Mouse (Mus musculus) embryonic fibroblast, embryonic 13.5 days (primary cell): Measurements from ENCODE around the gene Vmn2r77. TPM values are rescaled to one million over a fixed set of nuclear protein-coding genes. Genes with fewer than 3 reads are reported as not detected.
"Not testable (repeated sequence)": the region's sequence is repeated elsewhere in the genome, so short reads cannot be mapped to it uniquely, and the experiment has no call there.

Experiments
- H3K27ac ChIP-seq: 2 replicates; pipeline ENCODE4 v1.5.1; 2012; ENCODE audit warnings: low read length, control low read depth, inconsistent platforms; ENCODE audit not compliant: insufficient read depth
- H3K4me1 ChIP-seq: 2 replicates; pipeline ENCODE4 v1.6.1; 2011; ENCODE audit warnings: low read length; ENCODE audit not compliant: control insufficient read depth, insufficient read depth
- H3K4me3 ChIP-seq: 2 replicates; pipeline ENCODE4 v1.5.1; 2011; ENCODE audit warnings: mild to moderate bottlenecking, control low read depth, low read length; ENCODE audit not compliant: insufficient read depth
- CTCF ChIP-seq: IDR thresholded peaks from 2 replicates; pipeline ENCODE4 v1.5.1; 2011; ENCODE audit warnings: mild to moderate bottlenecking, control low read depth, low read length, moderate library complexity, borderline replicate concordance; ENCODE audit not compliant: insufficient read depth
- POLR2A ChIP-seq: IDR thresholded peaks from 2 replicates; pipeline ENCODE4 v1.6.1; 2011; ENCODE audit warnings: low read depth, mild to moderate bottlenecking, control low read depth, low read length, moderate library complexity
- polyA plus RNA-seq: library from polyadenylated mRNA; stranded (reverse); fragments of >200 nt; gene quantifications from 2 replicates; pipeline ENCODE4 v1.2.4, GENCODE M21; 2011; ENCODE audit warnings: low read depth; ENCODE audit not compliant: missing spikeins, insufficient read length

Vmn2r77 gene
- polyA plus RNA-seq: not detected in 2 replicates

DNA sequence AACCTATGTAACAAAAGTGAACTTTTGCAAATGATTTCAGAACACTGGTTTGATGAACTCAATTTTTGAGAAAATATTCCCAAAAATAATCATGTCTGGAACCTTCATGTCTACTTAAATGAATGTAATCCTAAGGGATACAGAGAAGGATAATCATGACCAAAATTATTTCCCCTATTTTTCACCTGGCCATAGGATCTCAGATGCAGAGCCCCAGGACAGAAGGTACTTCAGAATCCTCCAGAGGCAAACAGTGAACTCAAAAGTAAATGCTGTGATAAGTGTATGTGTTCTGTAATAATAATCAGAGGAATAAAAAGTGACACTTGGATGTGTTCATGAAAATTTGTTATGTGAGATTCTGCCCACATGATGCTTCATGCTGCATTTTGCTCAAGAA lies at the start of gene Vmn2r77:
Vmn2r77 (plus strand) TSS at position 301 of the 400 bp plus-strand sequence.
- no peak for TF ChIP-seq CTCF
- H3K27ac ChIP-seq: no peak within 1 kb of the TSS
- no peak within 1 kb of the TSS for H3K4me3 ChIP-seq
- H3K4me1 ChIP-seq: no peaks in the 10 kb centered on the region

DNA sequence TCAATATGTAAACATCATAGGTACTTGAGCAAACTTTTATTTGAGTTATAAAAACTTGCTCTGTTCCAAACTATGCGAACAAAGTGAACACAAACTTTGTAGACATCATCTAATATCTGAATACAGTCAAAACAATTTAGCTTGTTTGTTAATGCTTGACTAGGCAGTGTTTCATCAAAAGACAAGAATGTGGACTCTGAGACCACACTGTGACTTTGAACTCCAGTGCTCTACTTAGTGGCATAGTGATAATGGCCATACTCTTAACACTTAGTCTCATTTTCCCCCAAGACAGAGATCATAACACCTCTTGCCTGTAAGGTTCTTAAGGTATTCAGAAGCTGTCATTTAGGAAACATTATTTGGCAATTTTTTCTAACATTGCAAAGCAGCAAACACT lies 34.1 kb upstream of the Vmn2r77 start:
- no peak for TF ChIP-seq CTCF
- TF ChIP-seq POLR2A: no peak
- Histone ChIP-seq H3K4me1 (no peaks in the 10 kb centered on the region), H3K4me3 (no peak overlapping the region), H3K27ac (no peak overlapping the region)

DNA sequence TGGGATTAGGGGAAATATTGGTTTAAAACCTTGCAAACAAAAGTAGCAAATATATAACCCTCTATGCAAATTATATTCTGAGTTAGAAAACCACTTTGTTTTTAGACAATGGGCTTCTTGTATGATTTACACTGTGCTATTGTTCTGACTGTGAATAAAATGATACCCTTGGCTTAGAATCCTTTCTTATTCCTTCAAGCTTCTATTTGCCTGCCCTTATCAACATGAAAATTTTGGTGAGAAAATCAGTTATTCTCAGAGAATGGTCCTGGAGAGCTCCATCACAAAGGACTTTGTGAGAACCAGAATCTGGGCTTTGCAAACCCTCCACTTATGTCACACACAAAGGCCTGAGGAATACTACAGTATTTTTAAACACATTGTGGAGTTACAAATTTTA lies 30.2 kb upstream of the Vmn2r77 start:
- Histone ChIP-seq H3K27ac (no peak overlapping the region), H3K4me3 (no peak overlapping the region), H3K4me1 (no peaks in the 10 kb centered on the region)
- TF ChIP-seq CTCF (no peak), POLR2A (no peak)

DNA sequence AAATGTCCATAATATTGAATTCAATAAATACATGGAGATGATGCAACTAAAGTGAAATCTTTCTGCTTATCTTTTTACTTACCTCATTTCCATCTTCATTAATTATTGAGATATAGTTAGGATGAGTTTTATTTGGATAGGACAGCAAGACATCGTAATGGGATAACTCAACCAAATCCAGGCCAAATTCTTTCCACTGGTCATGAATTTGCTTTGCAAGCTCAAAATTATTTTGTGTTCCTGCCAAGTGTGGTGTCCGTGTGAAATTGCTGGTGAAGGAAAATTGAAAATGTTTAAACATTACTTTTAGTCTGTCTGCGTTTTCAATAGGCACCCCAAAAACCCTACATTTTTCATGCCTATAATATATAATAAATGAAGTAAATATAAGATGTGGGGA lies 23.2 kb upstream of the Vmn2r77 start:
- no peak for TF ChIP-seq CTCF
- TF ChIP-seq POLR2A: no peak
- Histone ChIP-seq H3K4me3 (no peak overlapping the region), H3K27ac (no peak overlapping the region), H3K4me1 (no peaks in the 10 kb centered on the region)

DNA sequence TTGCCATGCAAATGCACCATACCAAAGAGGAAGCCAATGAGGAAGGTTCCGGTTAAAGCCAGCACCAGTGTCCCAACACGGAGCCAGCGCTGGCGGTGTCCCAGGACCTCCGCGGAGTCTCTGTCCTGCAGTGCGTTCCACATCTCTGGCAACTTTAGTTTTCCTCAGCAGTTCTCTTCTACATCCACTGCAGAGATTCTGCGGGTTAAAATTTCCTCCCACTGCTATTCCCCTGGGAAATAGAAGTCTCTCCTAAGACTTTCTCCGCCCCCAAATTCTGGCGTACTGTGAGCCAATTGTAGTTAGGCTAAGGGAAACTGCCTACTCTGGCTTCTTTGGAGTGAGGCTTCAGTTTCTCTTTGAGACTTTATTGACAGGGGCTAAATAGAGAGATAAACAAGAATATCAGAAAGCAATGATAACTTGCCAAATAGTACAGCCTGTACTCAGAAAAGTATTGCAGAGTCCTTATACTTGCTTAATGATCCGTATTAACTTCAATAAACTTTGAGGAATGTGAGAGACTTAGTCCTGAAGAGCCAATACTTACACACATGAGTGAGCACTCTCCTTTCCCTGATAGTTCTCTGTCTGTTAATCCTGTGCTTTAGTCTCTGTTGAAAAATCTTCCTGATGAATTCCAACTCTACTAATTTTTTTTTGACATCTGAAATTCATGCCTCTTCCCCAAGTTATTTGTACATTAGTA lies 19.1 kb upstream of the Vmn2r77 start, which contains the start of gene Folh1:
Folh1 (minus strand) TSS at position 327 of the 709 bp plus-strand sequence.
- Histone ChIP-seq H3K4me1 (no peaks in the 10 kb centered on the region), H3K4me3 (no peak within 1 kb of the TSS), H3K27ac (no peak within 1 kb of the TSS)
- TF ChIP-seq CTCF (no peak), POLR2A (no peak)

DNA sequence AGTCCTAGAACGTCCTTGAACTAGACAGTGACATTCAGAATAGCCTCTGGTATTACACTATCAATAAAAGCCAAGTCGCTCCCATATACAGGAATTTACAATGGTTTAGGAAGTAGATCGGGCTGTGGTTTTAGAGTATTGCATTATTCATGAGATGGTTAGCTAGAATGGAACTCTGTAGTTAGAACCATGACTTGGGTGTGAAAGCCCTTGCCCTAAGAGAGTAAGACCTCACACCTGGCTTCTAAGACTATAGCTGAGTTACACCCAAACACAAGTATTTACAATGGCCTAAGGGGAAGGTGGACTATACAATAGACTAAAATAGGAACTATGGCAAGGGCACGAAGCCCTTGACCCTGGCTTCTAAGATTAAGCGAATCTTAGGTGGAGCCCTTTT lies 20.4 kb downstream of the Vmn2r77 start:
- H3K4me3 ChIP-seq, H3K4me1 ChIP-seq, H3K27ac ChIP-seq: not testable (repeated sequence)

DNA sequence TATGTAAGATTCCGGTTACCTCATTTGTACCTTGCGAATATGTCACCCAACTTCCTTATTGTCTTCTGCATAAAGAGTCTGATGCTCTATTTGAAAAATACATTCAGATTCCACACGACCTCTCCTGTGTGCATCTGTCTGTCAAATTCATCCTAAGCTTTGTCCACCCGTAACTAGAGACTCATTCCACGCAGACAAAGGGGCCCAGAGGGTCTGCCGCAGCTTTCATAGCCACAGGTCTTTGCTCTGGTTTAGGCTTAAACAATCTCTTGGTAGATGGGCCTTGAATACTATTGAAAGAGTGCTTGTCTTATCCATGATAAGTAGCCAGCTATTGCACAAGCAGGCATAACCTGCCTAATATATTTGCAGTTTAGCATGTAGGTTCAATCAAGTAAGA lies 20.9 kb downstream of the Vmn2r77 start:
- not testable (repeated sequence) for H3K4me3 ChIP-seq

DNA sequence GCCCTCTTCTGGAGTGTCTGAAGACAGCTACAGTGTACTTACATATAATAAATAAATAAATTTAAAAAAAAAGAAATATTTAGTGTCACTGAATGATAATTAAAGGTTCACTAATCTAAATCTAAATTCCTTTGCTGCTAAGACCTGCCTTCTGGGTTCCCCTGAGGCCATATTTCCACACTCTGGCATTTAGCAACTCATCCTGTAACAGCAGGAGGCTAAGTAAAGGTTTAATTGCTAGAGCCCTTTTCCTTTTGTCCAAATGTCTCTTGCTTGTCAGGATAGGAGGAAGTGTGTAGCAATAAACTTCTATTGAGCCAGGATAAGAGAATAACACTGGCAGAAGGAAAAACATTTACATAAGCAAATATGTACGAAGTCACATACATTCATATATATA lies 21.6 kb downstream of the Vmn2r77 start:
- no peaks in the 10 kb centered on the region for H3K4me1 ChIP-seq
- no peak overlapping the region for H3K4me3 ChIP-seq
- TF ChIP-seq CTCF (no peak), POLR2A (no peak)
- H3K27ac ChIP-seq: no peak overlapping the region

More for the DNA sequence above, 20.9 kb downstream of the Vmn2r77 start:
- not testable (repeated sequence) for H3K27ac ChIP-seq, H3K4me1 ChIP-seq

Other genes with a start within 250 kb of the Vmn2r77 start
- gene Olfr295, start 211.2 kb upstream of the Vmn2r77 start, polyA plus RNA-seq: not detected in 2 replicates
- gene Olfr294, start 178.4 kb upstream of the Vmn2r77 start, polyA plus RNA-seq: not detected in 2 replicates
- not detected in 2 replicates for gene Olfr293, start 146.0 kb upstream of the Vmn2r77 start, polyA plus RNA-seq
- gene Olfr292, start 106.7 kb upstream of the Vmn2r77 start, polyA plus RNA-seq: not detected in 2 replicates
- 0.25 TPM in 1 of 2 replicates, not detected in the other for gene Folh1, start 19.1 kb upstream of the Vmn2r77 start, polyA plus RNA-seq
- not detected in 2 replicates for gene Vmn2r78, start 120.1 kb downstream of the Vmn2r77 start, polyA plus RNA-seq
- not detected in 2 replicates for gene Vmn2r79, start 201.1 kb downstream of the Vmn2r77 start, polyA plus RNA-seq